Mouse (Mus musculus): ENCODE measurements at regions not wholly inside any gene's neighbourhood (a gene's known extent, or its start where the extent isn't known, plus 50 kb on each side); places are given as distances from the start of the nearest gene placed in this dataset.

- no peaks in the 10 kb centered on the region for H3K27me3 ChIP-seq (replicated peaks)
- in situ Hi-C loops (cut with MboI; ENCODE audit: low pct_ligation_motif_present, low pct_unique_long_range_greater_than_20kb, low sequenced_read_pairs) (no loop called here), dilution Hi-C loops (cut with MboI; ENCODE audit: extremely low pct_ligation_motif_present, extremely low pct_unique_long_range_greater_than_20kb, low sequenced_read_pairs) (no loop called here)
- no peak overlapping the region for H3K27ac ChIP-seq (ENCODE audit: insufficient read depth, low read depth)
- no peak for DNase-seq (ENCODE audit: extremely low read depth)
- H3K4me1 ChIP-seq (ENCODE audit: control insufficient read depth in 1 of 2, insufficient read depth in 2 of 2) = peaks cover 0 to 4% of the 10 kb centered on the region in 2 experiments; a peak in 2 of 4 replicates
- H3K4me3 ChIP-seq (replicated peaks in 1 of 3; ENCODE audit: low read depth in 2 of 3, low read length in 2 of 3, poor library complexity in 1 of 3) = no peak overlapping the region
- no peaks in the 10 kb centered on the region for H3K9me3 ChIP-seq (replicated peaks; ENCODE audit: low read length)
- H3K4me2 ChIP-seq (ENCODE audit: insufficient read depth, low read depth, poor library complexity, severe bottlenecking) = no peak overlapping the region
- H3K36me3 ChIP-seq (replicated peaks in 1 of 2; ENCODE audit: control insufficient read depth in 1 of 2, insufficient read depth in 1 of 2, low read length in 1 of 2) = no peaks in the 10 kb centered on the region
- no peaks in the 10 kb centered on the region for H3K79me2 ChIP-seq (replicated peaks; ENCODE audit: control insufficient read depth, extremely low read depth, insufficient read depth, poor library complexity, severe bottlenecking)
- TF ChIP-seq TCF12 (IDR thresholded peaks at IDR 0.05; ENCODE audit: low read depth, low read length) (no peak), GABPA (IDR thresholded peaks at IDR 0.05; ENCODE audit: insufficient replicate concordance, low read depth, low read length) (no peak), SMC3 (IDR thresholded peaks at IDR 0.05; ENCODE audit: low read depth, low read length) (no peak), BHLHE40 (IDR thresholded peaks at IDR 0.05; ENCODE audit: low read depth, low read length) (no peak), MAFK (IDR thresholded peaks at IDR 0.05; ENCODE audit: insufficient replicate concordance, low read length) (no peak), MAX (IDR thresholded peaks at IDR 0.05; ENCODE audit: low read length) (no peak), E2F4 (IDR thresholded peaks at IDR 0.05; ENCODE audit: insufficient replicate concordance, low read depth, low read length) (no peak), HCFC1 (IDR thresholded peaks at IDR 0.05; ENCODE audit: low read depth, low read length) (no peak), MXI1 (IDR thresholded peaks at IDR 0.05; ENCODE audit: low read depth, low read length) (no peak)
- H3K9ac ChIP-seq (ENCODE audit: insufficient read depth, low read depth) = no peak overlapping the region
These were observed 414.0 kb upstream of the Zfp703 start for GRCm38 (mm10) chr8:26563151-26563550.

GRCm38 (mm10) chr8:26564254-26564653 is 412.9 kb upstream of the Zfp703 start:
- in situ Hi-C loops (cut with MboI; ENCODE audit: low pct_ligation_motif_present, low pct_unique_long_range_greater_than_20kb, low sequenced_read_pairs) = no loop called here
- dilution Hi-C loops (cut with MboI; ENCODE audit: extremely low pct_ligation_motif_present, extremely low pct_unique_long_range_greater_than_20kb, low sequenced_read_pairs) = no loop called here

GRCm38 (mm10) chr8:26568423-26569060 is 408.6 kb upstream of the Zfp703 start:
- TF ChIP-seq TBP (conservative IDR thresholded peaks at IDR 0.05; ENCODE audit: low read depth, low read length) = peak; percentile 56; the same call in 1 of the 2 replicates
- TF ChIP-seq TCF12 (IDR thresholded peaks at IDR 0.05; ENCODE audit: low read depth, low read length) = peak; percentile 33; the same call in 1 of the 2 replicates
- peak; percentile 19; the same call in 1 of the 2 replicates for TF ChIP-seq BHLHE40 (IDR thresholded peaks at IDR 0.05; ENCODE audit: low read depth, low read length)
- TF ChIP-seq KAT2A (IDR thresholded peaks at IDR 0.05; ENCODE audit: insufficient replicate concordance, low read length) = no peak
- Histone ChIP-seq H3K9me3 (replicated peaks; ENCODE audit: low read length) (peaks cover 10% of the 10 kb centered on the region), H3K4me3 (replicated peaks in 1 of 3; ENCODE audit: low read depth in 2 of 3, low read length in 2 of 3, poor library complexity in 1 of 3) (no peak overlapping the region), H3K4me1 (ENCODE audit: control insufficient read depth in 1 of 2, insufficient read depth in 2 of 2) (peaks cover 0 to 22% of the 10 kb centered on the region in 2 experiments; a peak in 2 of 4 replicates), H3K36me3 (replicated peaks in 1 of 2; ENCODE audit: control insufficient read depth in 1 of 2, insufficient read depth in 1 of 2, low read length in 1 of 2) (no peaks in the 10 kb centered on the region), H3K27me3 (replicated peaks) (no peaks in the 10 kb centered on the region), H3K4me2 (ENCODE audit: insufficient read depth, low read depth, poor library complexity, severe bottlenecking) (no peak overlapping the region), H3K9ac (ENCODE audit: insufficient read depth, low read depth) (no peak overlapping the region), H3K27ac (ENCODE audit: insufficient read depth, low read depth) (no peak overlapping the region), H3K79me2 (replicated peaks; ENCODE audit: control insufficient read depth, extremely low read depth, insufficient read depth, poor library complexity, severe bottlenecking) (no peaks in the 10 kb centered on the region)
- DNase-seq (ENCODE audit: extremely low read depth) = peak; percentile 66
- dilution Hi-C loops (cut with MboI; ENCODE audit: extremely low pct_ligation_motif_present, extremely low pct_unique_long_range_greater_than_20kb, low sequenced_read_pairs) (no loop called here), in situ Hi-C loops (cut with MboI; ENCODE audit: low pct_ligation_motif_present, low pct_unique_long_range_greater_than_20kb, low sequenced_read_pairs) (no loop called here)

More at GRCm38 (mm10) chr8:26564254-26564653, 412.9 kb upstream of the Zfp703 start:
- H3K36me3 ChIP-seq (replicated peaks in 1 of 2; ENCODE audit: control insufficient read depth in 1 of 2, insufficient read depth in 1 of 2, low read length in 1 of 2) = no peaks in the 10 kb centered on the region
- TF ChIP-seq EP300 (IDR thresholded peaks at IDR 0.05; ENCODE audit: low read length) (no peak), MEF2A (IDR thresholded peaks at IDR 0.05; ENCODE audit: borderline replicate concordance, low read depth, low read length) (no peak), NELFE (IDR thresholded peaks at IDR 0.05; ENCODE audit: low read depth, low read length) (no peak), ZC3H11A (IDR thresholded peaks at IDR 0.05; ENCODE audit: low read depth, low read length) (no peak), CHD1 (IDR thresholded peaks at IDR 0.05; ENCODE audit: low read depth, low read length) (no peak), ZNF384 (IDR thresholded peaks at IDR 0.05; ENCODE audit: low read depth, low read length) (no peak), POLR2A (IDR thresholded peaks at IDR 0.05; ENCODE audit: low read depth, low read length) (no peak), SMC3 (IDR thresholded peaks at IDR 0.05; ENCODE audit: low read depth, low read length) (no peak), ELF1 (IDR thresholded peaks at IDR 0.05; ENCODE audit: low read depth, low read length) (no peak)
- no peak overlapping the region for H3K4me3 ChIP-seq (replicated peaks in 1 of 3; ENCODE audit: low read depth in 2 of 3, low read length in 2 of 3, poor library complexity in 1 of 3)
- no peaks in the 10 kb centered on the region for H3K79me2 ChIP-seq (replicated peaks; ENCODE audit: control insufficient read depth, extremely low read depth, insufficient read depth, poor library complexity, severe bottlenecking)
- H3K9me3 ChIP-seq (replicated peaks; ENCODE audit: low read length) = no peaks in the 10 kb centered on the region
- H3K27me3 ChIP-seq (replicated peaks) = no peaks in the 10 kb centered on the region
- no peak overlapping the region for H3K4me2 ChIP-seq (ENCODE audit: insufficient read depth, low read depth, poor library complexity, severe bottlenecking)
- DNase-seq (ENCODE audit: extremely low read depth) = no peak
- no peak overlapping the region for H3K9ac ChIP-seq (ENCODE audit: insufficient read depth, low read depth)
- H3K4me1 ChIP-seq (ENCODE audit: control insufficient read depth in 1 of 2, insufficient read depth in 2 of 2) = peaks cover 0 to 15% of the 10 kb centered on the region in 2 experiments; a peak in 2 of 4 replicates
- H3K27ac ChIP-seq (ENCODE audit: insufficient read depth, low read depth) = no peak overlapping the region
